ENCODE assay signal across 9 mouse cellular contexts in the genomic region with DNA sequence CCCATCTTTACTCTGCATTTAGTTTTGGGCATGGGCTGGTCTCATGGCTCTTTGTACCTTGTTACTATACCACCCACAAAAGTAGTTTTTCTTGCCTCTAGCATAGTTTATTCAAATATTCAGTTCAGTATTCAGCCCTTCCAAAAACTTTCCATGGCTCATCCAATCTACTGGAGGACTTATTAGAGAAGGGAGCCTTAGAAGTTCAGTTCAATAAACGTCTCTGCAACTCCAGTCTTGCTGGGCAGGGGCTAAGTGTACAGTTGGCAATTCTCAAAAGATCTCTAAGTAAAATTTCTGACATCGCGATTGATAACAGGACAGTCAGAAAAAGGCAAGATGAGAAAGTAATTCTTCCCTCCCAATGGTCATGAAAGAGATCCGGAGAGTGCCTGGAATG. TPM values are rescaled to one million over a fixed set of nuclear protein-coding genes. Genes with fewer than 3 reads are reported as not detected.
A peak's percentile ranks its signal among the peaks of the same experiment; 100 is the strongest.
DNase-seq lines count a peak whose midpoint lies in the region; ATAC-seq and TF ChIP-seq lines count a peak whose summit lies in the region.
"Had no signal": no experiment of that assay in that cellular context is flagged by ENCODE, and none has a peak within 500 bp of the region (broad histone marks: within the 10 kb centered on the region; RNA-seq: fewer than 3 reads in every experiment).

No protein-coding gene starts in this region.

- ATAC-seq in heart, embryonic 13.5 days (ENCODE audit: extremely low read depth, insufficient number of reproducible peaks, low FRiP score, low TSS enrichment): no peak
- no peak for ATAC-seq in liver, postnatal 0 days

- peak overlapping the region; percentile 58 for H3K4me3 ChIP-seq in heart, embryonic 13.5 days
- H3K4me3 ChIP-seq in hindbrain, embryonic 10.5 days: peak overlapping the region; percentile 54
- H3K4me3 ChIP-seq in liver, postnatal 0 days (ENCODE audit: low read depth, low read length): peak overlapping the region; percentile 42

- DNase-seq in heart, postnatal 4 days: no peak
- DNase-seq in brain, embryonic 14.5 days (ENCODE audit: low read depth): peak; percentile 5
- DNase-seq in hindbrain, embryonic 10.5 days (ENCODE audit: low spot score): no peak
- no peak for DNase-seq in liver, postnatal 0 days
- no peak for DNase-seq in frontal cortex, postnatal 14 days (ENCODE audit: low spot score in 2 of 2)
- no peak for DNase-seq in gastrocnemius, postnatal 10 days
- no peak for DNase-seq in kidney, postnatal 36 days

- peaks cover 20% of the 10 kb centered on the region for H3K36me3 ChIP-seq in heart, embryonic 13.5 days
- H3K36me3 ChIP-seq in hindbrain, embryonic 10.5 days: peaks cover 29% of the 10 kb centered on the region
- H3K36me3 ChIP-seq in liver, postnatal 0 days (replicated peaks; ENCODE audit: insufficient read depth, low read length): no peaks in the 10 kb centered on the region; the same call in 1 of the 2 replicates

- H3K9me3 ChIP-seq in heart, embryonic 13.5 days: no peaks in the 10 kb centered on the region
- no peaks in the 10 kb centered on the region for H3K9me3 ChIP-seq in hindbrain, embryonic 10.5 days
- no peaks in the 10 kb centered on the region for H3K9me3 ChIP-seq in liver, postnatal 0 days (ENCODE audit: low read length)

- no peak overlapping the region for H3K27ac ChIP-seq in heart, embryonic 13.5 days (replicated peaks)
- no peak overlapping the region for H3K27ac ChIP-seq in hindbrain, embryonic 10.5 days
- no peak overlapping the region for H3K27ac ChIP-seq in liver, postnatal 0 days (ENCODE audit: low read depth)
- H3K27ac ChIP-seq: macrophage had no signal

- TF ChIP-seq POLR2A in brain, embryonic 14.5 days (IDR thresholded peaks at IDR 0.05; ENCODE audit: borderline replicate concordance, extremely low read depth, insufficient read depth, insufficient read length, poor library complexity, severe bottlenecking): no peak

- no peak for TF ChIP-seq CTCF in brain, embryonic 14.5 days (IDR thresholded peaks at IDR 0.05; ENCODE audit: borderline replicate concordance, extremely low read depth, insufficient read depth, insufficient read length)
- no peak for TF ChIP-seq CTCF in liver, postnatal 0 days (IDR thresholded peaks at IDR 0.05; ENCODE audit: low read depth)

- H3K4me1 ChIP-seq in heart, embryonic 13.5 days: peaks cover 24% of the 10 kb centered on the region
- peaks cover 38% of the 10 kb centered on the region for H3K4me1 ChIP-seq in hindbrain, embryonic 10.5 days (replicated peaks)
- H3K4me1 ChIP-seq in liver, postnatal 0 days (ENCODE audit: insufficient read depth): peaks cover 15% of the 10 kb centered on the region

- peaks cover 41% of the 10 kb centered on the region for H3K27me3 ChIP-seq in heart, embryonic 13.5 days (replicated peaks)
- peaks cover 84% of the 10 kb centered on the region for H3K27me3 ChIP-seq in hindbrain, embryonic 10.5 days (ENCODE audit: insufficient read depth, poor library complexity, severe bottlenecking)
- H3K27me3 ChIP-seq in liver, postnatal 0 days (ENCODE audit: insufficient read depth, low read length): peaks cover 39% of the 10 kb centered on the region

- under 1% methylated on average over 4 of the region's 4 CpGs for WGBS in heart, embryonic 13.5 days
- WGBS in hindbrain, embryonic 10.5 days: under 1% methylated on average over 4 of the region's 4 CpGs
- 2% methylated on average over 4 of the region's 4 CpGs for WGBS in liver, postnatal 0 days (ENCODE audit: insufficient replicate concordance)

- TF ChIP-seq EP300 in liver, postnatal 0 days (IDR thresholded peaks at IDR 0.05; ENCODE audit: low read depth): no peak

- H3K4me2 ChIP-seq in heart, embryonic 13.5 days: peak overlapping the region; percentile 82
- H3K4me2 ChIP-seq in liver, postnatal 0 days (ENCODE audit: low read depth, low read length): peak overlapping the region; percentile 72

- peak overlapping the region; percentile 73 for H3K9ac ChIP-seq in heart, embryonic 13.5 days
- H3K9ac ChIP-seq in liver, postnatal 0 days (replicated peaks): peak overlapping the region; percentile 26; the same call in 1 of the 2 replicates

RNA-seq across cellular contexts. Expression of gene Bmi1, which starts 3.7 kb away (rescaled TPM):
- 11.5 and 12.8 TPM in 2 replicates for polyA plus RNA-seq in heart, embryonic 13.5 days (2015; fragmentation: Nextera tagmentation; extraction: Ambion mirVana)
- total RNA-seq in heart, postnatal 4 days (2021): 10 to 100 TPM; 63.8 to 69.2 TPM
- polyA plus RNA-seq in brain, embryonic 14.5 days (2012; rRNA removed): 75.4 and 93.2 TPM in 2 replicates
- polyA plus RNA-seq in hindbrain, embryonic 10.5 days (2016; fragmentation: Nextera tagmentation; extraction: Ambion mirVana): 25.1 and 26.8 TPM in 2 replicates
- 5.1 and 5.7 TPM in 2 replicates for polyA plus RNA-seq in liver, postnatal 0 days (2015; fragmentation: Nextera tagmentation; extraction: Ambion mirVana)
- 10 to 100 TPM; 26.7 to 32.4 TPM for total RNA-seq in gastrocnemius, postnatal 10 days (2021)

RNA-seq across cellular contexts. Expression of gene Commd3, which starts 8.3 kb away (rescaled TPM):
- 164 and 184 TPM in 2 replicates for polyA plus RNA-seq in heart, embryonic 13.5 days (2015; fragmentation: Nextera tagmentation; extraction: Ambion mirVana)
- total RNA-seq in heart, postnatal 4 days (2021): 100 to 1,000 TPM; 126 to 140 TPM
- 114 and 143 TPM in 2 replicates for polyA plus RNA-seq in brain, embryonic 14.5 days (2012; rRNA removed)
- polyA plus RNA-seq in hindbrain, embryonic 10.5 days (2016; fragmentation: Nextera tagmentation; extraction: Ambion mirVana): 86.0 and 122 TPM in 2 replicates
- 115 and 127 TPM in 2 replicates for polyA plus RNA-seq in liver, postnatal 0 days (2015; fragmentation: Nextera tagmentation; extraction: Ambion mirVana)
- total RNA-seq in gastrocnemius, postnatal 10 days (2021): 100 to 1,000 TPM; 124 to 130 TPM

RNA-seq across cellular contexts. Expression of gene Spag6, which starts 13.3 kb away (rescaled TPM):
- polyA plus RNA-seq in heart, embryonic 13.5 days (2015; fragmentation: Nextera tagmentation; extraction: Ambion mirVana): 0.17 TPM in 1 of 2 replicates, not detected in the other
- total RNA-seq in heart, postnatal 4 days (2021): under 1 TPM; 0.56 to 0.57 TPM
- 0.06 and 0.12 TPM in 2 replicates for polyA plus RNA-seq in brain, embryonic 14.5 days (2012; rRNA removed)
- 0.46 and 0.59 TPM in 2 replicates for polyA plus RNA-seq in hindbrain, embryonic 10.5 days (2016; fragmentation: Nextera tagmentation; extraction: Ambion mirVana)
- polyA plus RNA-seq in liver, postnatal 0 days (2015; fragmentation: Nextera tagmentation; extraction: Ambion mirVana): not detected in 2 replicates
- total RNA-seq in gastrocnemius, postnatal 10 days (2021): 1 to 10 TPM in 1 of 2 experiments, under 1 TPM in 1; 0.78 to 1.1 TPM
- polyA plus RNA-seq: macrophage had no signal
